Mouse (Mus musculus) left cerebral cortex, adult 8-10 months (tissue): ENCODE data around the gene Imp4. TPM values are rescaled to one million over a fixed set of nuclear protein-coding genes. Genes with fewer than 3 reads are reported as not detected.

Experiments
- DNase-seq, 2 experiments: peaks; one replicate each; pipeline ENCODE4 v3.0.0; 2022; ENCODE audit warnings: low spot score in 2 of 2
- total RNA-seq, 4 experiments: library from RNA; stranded (reverse); gene quantifications; 2 replicates each; pipeline ENCODE4 v1.2.4; 2022

Imp4 gene
- total RNA-seq, 4 experiments from 2014 or later = 29.7 to 36.0 (median 33.1) TPM

- DNase-seq = no peak
These were observed 20.4 kb downstream of the Imp4 start for GRCm38 (mm10) chr1:34460061-34460441.

GRCm38 (mm10) chr1:34462766-34463165 lies 23.1 kb downstream of the Imp4 start:
- no peak for DNase-seq

GRCm38 (mm10) chr1:34464310-34464817 lies 24.7 kb downstream of the Imp4 start:
- no peak for DNase-seq

DNA sequence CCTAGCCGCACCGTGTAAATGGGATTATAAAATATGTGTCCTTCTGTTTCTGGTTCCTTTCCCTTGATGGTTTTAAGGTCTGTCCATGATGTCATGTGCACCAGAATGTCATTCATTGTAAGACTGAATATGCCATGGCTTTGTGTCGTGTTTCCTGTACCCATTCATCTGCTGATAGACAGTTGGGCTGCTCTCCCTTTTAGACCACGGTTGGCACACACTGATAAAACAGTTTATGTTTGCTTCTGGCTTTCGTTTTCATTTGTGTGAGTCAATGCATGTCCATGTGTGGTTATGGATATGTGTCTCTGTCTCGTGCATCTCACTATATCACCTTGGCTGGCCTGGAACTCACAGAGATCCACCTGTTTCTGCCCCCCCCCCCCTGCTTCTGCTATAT lies 25.8 kb downstream of the Imp4 start:
- DNase-seq = no peak

DNA sequence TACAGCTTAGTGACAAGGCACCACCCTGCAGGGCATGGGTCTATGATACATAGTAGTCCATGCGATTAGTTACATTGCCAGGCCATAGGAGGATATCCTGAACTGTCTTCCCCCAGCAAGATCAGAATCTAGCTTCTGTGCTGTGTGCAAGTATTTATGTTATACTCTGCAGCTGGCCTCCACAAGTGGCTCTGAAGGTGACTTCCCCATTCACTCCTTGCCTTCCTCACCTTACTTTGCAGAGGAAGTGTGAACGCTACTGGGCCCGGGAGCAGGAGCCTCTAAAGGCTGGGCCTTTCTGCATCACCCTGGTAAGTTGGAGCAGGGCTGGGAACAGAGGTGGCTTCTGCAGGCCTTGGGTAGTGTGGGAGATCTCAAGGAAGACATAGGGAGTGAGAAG lies 28.4 kb downstream of the Imp4 start:
- DNase-seq = no peak

GRCm38 (mm10) chr1:34468500-34468899 lies 28.8 kb downstream of the Imp4 start:
- no peak for DNase-seq

DNA sequence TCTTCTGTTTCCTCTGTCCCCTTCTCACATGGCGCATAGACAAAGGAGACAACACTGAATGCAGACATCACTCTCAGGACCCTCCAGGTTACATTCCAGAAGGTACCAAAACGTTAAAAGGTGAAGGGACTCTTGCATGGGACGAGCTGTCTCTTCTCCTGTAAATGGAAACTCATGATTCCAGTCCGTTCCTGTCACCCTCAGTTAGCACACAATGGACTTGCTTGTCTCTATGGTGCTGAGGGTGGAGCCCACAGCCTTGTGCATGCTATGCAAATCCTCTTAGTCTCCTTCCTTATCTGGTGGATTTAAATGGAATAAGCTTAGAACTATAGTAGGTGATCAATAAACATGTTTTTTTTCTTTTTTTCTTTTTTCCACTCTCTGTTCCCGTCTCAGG lies 30.1 kb downstream of the Imp4 start:
- DNase-seq = no peak

DNA sequence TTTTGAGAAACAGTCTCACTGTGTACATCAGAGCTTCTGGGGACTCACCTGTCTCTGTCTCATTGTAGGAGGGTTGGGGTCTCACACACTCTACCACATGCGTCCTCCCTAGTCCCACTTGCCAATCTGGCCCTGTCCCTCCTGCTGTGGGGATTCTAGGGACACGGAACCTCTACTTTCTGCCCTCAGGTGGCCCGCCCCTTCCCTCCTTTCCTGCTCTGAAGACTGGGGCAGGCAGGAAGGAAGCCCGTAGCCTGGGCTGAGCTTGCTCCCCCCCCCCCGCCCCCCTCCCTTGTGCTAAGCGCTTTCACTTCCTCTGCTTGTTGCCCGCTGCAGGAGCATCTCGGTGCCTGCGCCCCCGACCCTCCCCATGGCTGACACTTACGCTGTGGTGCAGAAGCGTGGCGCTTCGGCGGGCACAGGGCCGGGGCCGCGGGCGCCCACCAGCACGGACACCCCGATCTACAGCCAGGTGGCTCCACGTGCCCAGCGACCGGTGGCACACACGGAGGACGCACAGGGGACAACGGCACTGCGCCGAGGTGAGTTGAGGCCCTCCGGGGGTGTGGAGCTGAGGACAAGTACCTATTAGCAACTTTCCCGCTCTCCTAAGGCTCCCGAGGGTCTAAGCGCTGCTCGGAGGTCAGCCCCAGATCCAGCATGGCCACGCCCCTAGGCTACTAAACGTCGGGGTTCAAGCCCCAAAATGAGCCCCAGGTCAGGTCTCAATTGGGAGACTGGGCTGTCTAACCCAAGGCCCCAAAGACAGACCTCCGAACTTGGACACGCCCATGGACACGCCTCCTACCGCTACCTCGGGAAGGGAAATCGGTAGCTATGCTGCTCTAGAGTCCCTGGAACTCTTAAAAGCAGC lies 33.0 kb downstream of the Imp4 start:
- no peak for DNase-seq

DNA sequence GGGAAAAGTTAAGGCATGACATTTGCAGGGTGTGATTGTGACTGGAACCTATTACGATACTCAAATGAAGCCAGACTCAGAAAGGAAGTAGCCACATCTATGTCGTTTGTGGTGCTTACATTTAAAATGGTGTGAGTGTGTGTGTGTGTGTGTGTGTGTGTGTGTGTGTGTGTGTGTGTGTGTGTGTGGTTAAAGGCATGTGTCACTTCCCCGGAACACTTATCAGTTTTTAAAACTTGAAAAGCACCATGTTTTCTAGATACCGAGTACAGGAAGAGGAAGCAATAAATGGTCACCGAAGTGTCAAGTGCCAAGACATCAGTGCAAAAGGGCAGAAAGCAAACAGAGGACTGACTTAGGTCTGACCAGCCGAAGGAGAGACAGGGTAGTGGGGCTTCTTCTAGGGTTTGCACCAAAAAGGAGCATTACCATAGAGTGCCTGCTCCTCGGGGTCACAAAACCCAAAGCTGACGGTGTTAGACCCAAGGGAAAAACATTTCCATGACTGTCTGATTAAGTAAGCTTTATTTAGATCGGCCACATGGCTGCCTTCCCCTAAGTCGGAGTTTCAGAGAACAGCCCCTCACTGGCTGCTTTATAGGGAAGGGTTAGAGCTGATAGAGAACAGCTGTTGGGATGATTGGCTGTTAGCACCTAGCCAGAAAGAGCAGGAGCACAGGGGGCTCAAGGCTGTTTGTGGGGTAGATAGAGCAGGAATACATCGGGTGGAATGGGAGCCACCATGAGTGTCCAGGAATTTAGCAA lies 39.4 kb downstream of the Imp4 start:
- DNase-seq = no peak

- no peak for DNase-seq
These were observed 41.1 kb downstream of the Imp4 start for GRCm38 (mm10) chr1:34480801-34481200.

GRCm38 (mm10) chr1:34481920-34482669 lies 42.4 kb downstream of the Imp4 start:
- no peak for DNase-seq

DNA sequence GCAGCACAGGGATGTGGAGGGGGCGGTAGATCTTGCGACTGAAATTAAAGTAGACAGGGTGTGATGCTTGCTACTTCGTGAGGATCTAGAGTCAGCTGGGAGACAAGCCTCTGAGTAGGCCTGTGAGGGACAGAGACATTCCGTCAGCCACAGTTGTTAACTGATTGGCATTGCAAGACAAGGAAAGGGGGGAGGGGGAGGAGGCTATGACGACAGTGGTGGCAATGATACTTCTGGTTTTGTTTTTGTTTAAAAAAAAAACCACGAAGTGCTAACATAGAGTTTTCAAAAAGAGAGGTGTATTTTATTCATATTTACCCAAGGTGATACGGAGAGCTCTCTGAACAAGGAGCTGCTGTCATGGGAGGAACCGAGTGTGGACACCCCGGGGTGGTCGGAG lies 44.8 kb downstream of the Imp4 start:
- DNase-seq = no peak

DNA sequence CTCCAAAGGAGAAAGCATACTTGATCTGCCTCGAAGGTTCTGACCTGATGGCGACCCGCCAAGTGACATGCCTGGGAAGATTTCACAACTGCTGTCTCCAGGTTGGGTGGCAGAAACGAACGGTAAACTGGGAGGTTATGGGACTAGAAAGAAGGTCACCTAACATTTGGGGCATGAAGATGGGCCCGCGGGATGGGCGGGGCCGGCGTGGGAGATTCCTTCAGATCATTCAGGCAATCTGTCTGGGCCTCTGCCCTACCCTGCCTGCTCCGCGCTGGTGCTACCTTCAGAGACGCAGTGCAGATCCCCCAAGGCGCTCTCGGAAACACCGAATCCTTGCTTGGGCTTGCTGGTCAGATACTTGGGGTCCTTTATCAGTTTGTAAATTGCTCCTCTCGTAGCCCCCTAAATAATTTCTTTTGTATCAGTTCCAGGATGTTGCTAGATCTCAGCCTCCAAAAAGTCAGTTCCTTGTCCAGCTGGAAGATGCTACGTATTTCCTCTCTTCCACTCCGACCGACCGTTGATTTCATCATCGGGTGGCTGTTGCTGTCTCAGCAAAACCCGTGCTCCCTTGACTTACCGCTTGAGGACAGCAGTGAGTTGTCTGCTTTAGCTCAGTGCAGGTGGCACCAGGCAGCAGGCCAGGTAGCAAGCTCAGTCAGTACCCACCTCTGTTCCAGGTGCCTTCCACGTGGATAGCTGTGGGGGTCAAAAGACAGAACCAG lies 46.0 kb downstream of the Imp4 start:
- DNase-seq = peak; percentile 23 to 46

- no peak for DNase-seq
These were observed 47.7 kb downstream of the Imp4 start for GRCm38 (mm10) chr1:34487383-34487782.

DNA sequence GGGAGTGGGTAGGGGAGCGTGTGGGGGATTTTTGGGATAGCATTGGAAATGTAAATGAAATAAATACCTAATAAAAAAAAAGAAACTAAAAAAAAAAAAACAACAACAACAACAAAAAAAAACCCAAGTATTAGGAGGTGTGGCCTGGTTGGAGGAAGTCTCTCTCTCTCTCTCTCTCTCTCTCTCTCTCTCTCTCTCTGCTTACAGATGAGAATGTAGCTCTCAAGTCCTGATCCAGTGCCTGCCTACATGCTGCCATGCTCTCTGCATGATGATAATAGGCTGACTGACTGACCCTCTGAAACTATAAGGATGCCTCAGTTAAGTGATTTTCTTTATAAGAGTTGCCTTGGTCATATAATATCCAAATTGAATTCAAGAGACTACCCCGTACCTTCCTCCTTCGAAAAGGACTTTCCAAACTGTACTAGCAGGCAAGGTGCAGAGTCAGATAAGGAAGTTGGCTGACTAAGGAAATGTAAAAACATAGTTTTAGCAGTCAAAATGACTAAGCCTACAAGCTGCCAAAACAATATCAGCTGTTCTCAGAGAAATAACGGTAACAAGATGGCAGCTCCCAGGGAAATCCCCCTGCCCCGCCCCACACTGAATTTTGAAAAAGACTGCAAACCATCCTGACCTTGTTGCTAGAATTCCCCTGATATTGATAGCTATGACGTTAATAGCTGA lies 50.3 kb downstream of the Imp4 start:
- no peak for DNase-seq

GRCm38 (mm10) chr1:34491480-34491879 lies 51.8 kb downstream of the Imp4 start:
- DNase-seq = no peak
